Mouse (Mus musculus): ENCODE results near the gene Esrra.
A peak's percentile ranks its signal among the peaks of the same experiment; 100 is the strongest.

Gene Esrra

DNA sequence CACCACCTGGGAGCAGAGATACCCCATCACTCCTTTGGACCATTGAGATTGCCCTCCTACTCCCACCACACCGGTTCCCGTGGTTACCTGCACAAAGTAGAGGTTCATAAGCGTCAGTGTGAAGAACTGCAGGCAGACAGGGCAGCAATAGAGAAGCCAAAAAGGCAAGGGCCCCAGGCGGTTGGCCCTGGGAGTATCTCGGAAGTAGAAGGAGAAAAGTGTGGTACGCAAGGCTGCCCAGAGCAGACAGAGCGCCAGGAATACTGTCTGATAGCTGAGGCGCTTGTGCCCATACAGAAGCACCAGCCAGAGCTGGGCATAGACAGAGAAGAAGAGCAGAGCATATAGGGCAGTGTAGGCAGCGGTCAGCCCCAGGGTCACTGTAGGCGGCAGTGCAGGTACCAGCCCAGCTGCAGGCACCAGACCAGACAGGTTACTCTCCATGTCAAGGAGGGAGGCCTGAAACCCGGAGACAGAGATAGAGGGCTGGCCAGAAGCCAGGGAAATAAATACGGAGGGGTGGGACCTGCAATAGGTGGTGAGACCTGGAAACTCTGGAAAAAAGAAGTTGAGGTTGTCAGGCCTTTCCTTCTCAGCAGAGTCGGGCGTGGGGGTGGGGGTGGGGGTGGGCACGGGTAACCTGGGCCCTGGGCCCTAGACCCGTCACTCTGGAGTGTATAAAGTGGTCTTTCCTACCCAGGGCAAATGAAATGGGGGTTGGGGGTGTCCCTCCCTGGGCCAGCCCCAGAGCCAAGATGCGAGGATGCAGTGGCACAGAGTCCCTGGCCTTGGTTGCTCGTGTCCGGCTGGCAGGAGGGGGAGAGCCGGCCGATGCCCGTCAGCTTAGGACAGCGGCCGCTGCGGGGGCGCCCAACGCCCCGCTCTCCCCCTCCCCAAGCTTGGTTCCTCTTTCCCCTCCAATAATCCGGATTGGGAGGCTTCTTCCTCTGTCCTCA lies 19.1 kb upstream of the Esrra start:
- peak; percentile 73 for DNase-seq

DNA sequence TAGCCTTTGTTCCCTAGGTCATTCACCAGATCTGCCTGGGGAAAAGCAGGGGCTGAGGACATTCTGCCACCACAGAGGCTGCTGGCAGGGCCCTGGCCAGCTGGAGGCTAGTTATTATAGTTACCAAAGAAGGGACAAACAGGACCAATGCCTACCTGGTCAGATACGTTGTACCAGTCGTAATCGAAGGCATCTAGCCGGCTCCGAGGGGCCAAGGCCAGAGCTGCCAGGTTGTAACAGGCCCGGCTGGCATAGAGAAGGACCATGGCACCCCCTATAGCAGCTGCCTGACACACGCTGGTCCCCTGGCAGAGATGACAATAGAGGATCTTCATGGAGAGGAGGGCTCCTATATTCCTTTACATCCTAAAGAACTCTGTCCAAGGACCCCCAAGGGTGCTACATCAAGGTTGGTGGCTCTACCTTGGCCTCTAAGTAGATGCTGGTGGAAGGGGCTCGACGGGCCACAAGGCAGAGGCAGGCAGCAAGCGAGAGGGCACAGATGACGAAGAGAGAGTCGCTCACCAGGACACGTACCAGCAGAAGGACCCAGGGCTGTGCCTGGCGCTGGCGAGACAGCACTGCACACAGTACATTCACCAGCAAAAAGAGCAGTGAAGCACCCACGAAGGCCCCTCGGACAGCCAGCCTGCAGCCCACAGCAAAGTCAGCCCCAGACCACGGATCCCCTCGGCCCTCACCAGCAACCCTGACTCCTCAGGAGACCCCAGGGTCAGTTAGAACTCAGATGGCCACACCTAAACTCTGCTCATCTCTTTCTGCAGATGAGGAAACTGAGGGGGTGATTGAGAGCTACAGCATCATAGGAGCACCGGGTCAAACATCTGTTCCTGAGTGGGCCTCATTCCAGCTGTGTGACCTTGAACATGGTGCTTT lies 17.7 kb upstream of the Esrra start:
- peak; percentile 70 for DNase-seq

DNA sequence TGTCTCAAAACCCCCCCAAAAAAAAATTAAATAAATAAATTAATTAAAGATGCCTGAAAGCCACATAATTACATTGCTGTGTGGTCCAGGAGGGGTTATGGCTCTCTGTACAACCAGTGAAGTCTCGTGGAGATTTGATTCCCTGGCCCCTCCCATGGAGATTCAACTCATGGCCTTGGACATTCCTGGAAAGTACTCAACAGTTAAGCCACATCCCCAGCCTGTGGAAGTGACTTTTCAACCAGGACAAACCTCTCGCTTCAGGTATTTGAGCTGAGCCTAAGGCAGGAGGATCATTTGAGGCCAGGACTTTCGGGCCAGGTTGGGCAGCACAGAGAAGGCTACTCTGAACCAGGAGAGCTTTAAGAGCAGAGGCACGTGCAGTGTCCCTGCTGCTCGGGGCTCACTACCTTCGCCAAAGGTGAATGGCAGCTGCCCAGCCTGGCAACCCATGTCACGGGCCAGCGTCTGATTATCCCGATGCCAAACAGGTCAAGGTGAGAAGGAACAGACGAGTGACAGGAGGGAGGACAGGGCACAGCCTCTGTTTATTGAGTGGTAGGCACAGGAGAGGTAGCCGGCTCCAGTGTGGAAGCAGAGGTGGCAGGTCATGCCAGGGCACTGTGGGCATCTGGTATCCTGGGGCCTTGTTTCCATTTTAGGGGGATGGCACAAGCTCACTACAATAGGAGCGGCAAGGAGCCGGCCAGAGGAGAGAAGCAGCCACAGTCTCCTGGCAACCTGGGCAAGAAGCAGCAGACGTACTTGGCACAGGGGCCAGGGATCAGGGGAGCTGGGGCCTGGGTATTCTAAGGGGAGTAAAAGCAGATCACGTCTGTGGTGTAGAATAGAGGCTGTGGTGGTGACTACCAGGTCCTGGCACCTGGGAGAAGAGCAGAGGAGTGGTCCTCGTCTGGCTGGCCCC lies 16.2 kb upstream of the Esrra start:
- peak; percentile 84 for DNase-seq

DNA sequence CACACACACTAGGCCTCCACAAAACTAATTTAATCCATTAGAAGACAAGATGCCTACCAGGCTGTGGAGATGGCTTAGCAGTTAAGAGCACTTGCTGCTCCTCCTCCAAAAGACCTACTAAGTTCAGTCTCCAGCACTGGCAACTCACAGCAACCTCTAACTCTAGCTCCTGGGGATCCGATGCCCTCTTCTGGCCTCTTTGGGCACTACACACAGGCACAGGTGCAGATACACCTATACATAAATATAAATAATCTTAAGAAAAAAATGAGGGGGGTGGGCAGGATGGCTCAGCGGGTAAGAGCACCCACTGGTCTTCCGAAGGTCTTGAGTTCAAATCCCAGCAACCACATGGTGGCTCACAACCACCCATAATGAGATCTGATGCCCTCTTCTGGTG lies 14.7 kb upstream of the Esrra start:
- peak; percentile 72 for DNase-seq

DNA sequence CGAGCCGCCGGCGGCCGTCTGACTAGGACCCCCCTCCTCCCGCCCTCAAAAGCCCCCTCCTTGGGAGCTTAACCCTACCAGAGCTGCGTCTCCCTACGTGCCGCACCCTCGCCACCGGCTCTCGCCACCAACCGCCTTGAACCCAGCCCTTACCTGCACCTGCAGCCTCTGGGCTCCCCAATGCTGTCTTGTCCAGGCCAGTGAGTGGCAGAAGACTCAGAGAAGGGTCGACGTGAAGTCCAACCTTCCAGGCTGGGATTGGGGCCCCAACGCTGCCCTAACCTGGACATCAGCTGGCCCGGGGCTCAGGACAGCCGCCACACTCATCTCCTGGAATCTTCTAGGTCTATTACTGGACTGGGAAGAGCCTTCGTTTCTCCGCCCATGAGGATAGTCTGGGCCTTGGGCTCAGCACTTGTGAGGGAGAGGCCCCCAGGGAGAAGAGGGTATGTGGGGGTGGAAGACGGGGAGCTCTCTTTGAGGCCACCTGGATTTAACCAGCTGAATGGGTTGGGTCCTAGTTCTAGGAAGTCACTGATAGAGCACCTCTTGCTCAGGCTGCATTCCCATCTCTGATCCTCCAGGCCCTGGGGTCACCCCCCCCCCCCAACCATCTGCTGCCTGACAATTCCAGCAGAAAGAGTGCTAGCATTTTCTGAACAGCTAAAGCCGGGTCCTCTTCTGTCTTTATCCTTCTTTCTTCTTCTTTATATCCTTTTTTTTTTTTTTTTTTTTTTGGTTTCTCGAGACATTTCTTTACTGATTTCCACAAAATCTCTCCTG lies 12.8 kb upstream of the Esrra start, which contains the start of gene Kcnk4:
TSS of gene Kcnk4 (minus strand) at position 321 of the 783 bp plus-strand sequence.
- no peak for DNase-seq

DNA sequence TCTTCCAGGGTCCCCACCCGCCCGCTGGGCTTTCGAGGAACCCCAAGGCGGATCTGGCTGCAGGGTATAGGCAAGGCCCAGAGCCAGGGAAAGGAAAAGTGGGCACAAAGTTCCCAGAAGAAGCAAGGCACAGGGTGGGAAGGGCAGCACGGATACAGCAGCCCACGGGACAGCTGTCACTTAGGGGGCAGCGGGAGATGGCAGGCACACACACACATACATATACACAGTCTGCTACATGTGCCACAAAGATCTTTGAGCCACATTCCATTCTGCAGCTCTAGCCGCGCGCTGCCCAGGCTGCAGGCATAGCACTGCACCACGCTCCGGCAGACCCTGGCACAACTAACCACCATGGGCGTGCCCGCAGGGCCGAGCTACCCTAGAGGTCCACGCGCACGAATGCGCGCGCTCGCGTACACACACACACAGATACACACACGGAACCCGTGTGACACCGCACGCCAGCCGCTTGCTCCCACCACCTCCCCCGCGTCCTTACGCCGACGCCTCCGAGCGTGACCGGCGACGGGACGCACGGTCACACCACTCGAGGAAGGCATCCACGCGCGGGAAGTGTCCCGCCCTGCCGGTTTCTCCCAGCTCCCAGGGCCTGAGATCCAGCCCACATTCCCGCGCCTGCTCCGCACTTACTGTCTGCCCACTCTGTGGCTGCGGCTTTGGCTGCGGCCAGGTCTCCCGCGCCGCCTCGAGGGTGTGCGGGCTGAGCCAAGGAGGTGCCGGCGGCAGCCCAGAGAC lies 12.0 kb upstream of the Esrra start:
- DNase-seq: peak; percentile 81

DNA sequence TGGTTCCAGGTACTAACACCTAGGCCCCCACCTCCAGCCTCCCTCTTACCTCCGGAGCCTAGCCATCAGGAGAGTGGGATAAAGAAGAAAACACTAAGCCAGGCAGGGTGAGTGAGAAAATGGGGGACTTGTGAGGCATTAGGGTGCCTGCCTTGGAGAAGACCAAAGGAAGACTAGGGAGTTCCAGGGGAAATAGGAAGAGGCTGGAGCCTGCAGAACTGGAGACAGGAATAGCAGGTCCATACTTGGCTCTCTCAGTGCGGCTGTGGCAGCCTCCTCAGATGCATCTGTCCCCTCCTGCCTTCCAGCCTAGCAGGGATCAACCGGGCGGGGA lies 11.5 kb upstream of the Esrra start:
- no peak for DNase-seq

DNA sequence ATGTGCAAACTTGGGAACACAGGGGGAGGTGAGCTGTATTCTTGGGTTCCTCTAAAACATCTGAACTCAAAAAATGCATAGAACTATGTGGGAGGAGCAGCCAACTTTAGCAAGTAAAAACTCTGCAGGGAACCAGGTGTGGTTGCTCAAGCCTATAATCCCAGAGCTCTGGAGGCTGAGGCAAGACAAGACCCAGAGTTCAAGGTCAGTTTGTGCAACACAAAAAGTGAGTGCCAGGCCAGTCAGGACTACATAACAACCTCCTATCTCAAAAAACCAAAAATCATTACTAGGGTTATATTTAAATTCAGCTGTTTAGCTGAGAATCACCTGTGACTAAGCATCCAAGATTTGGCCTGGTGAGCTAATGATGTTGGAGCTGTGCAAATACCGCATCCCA lies 10.4 kb upstream of the Esrra start:
- DNase-seq: no peak

DNA sequence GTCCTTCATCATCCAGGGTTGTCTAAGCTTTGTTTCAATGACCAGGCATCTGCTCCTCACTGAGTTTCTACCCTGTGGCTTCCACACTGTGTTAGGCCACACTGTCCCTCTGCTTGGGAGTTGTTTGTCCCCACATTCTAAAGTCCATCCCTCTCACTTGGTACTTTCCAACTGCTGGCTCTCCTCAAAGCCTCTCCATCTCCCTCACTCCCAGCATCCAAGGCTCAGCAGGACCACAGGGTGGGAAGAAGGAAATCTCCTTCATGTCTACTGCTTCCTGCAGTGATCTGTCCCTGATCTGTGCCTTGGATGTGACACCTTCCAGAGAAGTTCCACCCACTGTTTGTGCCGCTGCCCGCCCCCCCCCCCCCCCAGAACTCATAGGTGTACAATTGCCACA lies 9.4 kb upstream of the Esrra start:
- DNase-seq: no peak

DNA sequence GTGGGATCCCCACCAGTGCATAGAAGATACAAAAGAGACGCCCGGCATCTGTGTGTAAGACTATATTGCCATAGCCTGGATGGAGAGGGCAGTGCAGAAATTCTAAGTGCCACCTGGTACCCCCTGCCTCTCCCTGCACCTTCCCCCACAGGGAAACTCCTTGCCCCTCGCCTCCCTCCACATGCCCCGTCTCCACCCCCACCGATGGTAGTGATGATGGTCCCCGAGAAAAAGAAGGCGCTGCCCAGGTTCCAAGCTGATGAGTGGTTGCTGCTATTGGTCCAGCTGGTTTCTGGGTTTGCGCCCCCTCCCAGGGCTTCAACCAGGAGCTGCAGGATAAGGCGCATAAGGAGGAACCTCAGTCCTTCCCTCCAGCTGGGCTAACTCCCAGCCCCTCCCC lies 6.5 kb upstream of the Esrra start:
- no peak for DNase-seq

DNA sequence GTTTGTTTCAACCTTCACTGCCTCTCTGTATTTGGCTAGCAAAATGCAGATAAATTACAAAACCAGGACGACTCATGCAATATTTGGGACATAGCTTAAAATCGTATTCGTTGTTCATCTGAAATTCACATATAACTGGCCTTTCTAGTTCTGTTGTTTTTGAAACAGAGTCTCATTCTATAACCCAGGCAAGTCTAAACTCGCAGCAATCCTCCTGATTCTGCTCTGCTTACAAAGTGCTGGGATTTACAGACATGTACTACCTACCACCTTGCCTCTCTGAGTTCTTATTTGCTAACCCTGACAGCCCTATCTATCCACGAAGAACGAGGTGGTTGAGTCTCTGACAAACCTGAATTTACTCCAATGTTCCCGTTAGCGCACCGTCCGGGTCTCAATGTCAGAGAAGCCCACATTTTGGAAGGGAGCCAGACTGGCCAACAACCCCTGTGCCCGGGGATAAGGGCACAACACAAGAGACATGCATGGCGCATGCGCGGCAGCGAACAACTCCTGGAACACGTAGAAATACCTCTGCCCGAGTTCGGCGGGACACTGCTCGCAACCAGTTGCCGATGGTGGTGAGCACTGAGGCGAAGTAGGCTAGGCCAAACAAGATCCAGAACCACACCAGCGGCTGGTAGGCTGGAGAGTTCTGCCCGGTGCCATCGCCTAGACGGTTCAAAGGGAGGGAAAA lies 5.1 kb upstream of the Esrra start:
- DNase-seq: no peak

DNA sequence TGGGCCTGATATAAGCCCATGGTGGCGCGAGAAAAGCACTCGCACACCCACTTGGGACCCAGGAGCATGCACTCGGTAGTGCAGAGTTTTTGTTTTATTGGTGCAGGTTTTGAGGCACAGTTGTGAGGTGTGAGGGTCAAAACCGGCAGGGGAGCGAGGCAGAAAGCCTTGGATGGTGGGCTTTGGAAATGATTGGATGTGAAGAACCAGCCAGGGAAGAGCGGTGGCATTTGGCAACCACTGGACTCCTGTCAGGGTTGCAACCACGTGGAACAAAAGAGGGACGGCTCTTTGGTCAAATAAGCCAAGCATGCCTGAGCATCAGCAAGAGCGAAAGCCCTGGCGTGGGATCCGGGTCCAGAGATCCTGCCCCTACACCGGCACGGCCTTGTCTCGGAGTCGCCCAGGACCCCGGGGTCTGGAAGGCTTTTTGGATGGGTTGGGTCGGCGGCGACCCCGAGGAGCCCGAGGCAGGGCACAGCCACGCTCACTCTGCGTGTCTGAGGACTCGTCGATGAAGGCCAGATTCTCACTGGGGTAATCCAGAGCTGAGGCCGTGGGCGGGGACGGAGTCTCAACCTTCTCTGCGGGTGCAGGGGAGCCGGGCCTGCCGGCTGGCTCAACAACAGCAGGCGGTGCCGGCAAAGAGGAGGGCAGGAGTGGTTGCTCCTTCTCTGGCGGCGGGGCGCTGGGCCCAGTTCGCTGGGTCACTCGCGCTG lies 4.2 kb upstream of the Esrra start:
- no peak for DNase-seq

DNA sequence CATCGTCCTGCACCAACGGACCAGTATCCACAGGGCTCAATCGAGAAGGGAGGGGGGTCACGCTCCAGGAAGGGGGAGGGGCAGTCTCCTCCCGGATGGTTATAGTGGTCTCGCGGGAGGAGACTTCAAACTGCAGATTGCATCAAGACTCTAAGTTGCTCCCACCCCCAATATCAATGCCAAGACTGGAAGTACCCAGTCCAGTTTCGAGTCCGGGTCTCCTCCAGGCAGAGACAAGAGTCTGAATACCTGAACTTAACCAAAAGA lies 3.6 kb upstream of the Esrra start, which contains the start of gene Catsperz:
TSS of gene Catsperz (minus strand) at position 74 of the 267 bp plus-strand sequence.
- DNase-seq: no peak

DNA sequence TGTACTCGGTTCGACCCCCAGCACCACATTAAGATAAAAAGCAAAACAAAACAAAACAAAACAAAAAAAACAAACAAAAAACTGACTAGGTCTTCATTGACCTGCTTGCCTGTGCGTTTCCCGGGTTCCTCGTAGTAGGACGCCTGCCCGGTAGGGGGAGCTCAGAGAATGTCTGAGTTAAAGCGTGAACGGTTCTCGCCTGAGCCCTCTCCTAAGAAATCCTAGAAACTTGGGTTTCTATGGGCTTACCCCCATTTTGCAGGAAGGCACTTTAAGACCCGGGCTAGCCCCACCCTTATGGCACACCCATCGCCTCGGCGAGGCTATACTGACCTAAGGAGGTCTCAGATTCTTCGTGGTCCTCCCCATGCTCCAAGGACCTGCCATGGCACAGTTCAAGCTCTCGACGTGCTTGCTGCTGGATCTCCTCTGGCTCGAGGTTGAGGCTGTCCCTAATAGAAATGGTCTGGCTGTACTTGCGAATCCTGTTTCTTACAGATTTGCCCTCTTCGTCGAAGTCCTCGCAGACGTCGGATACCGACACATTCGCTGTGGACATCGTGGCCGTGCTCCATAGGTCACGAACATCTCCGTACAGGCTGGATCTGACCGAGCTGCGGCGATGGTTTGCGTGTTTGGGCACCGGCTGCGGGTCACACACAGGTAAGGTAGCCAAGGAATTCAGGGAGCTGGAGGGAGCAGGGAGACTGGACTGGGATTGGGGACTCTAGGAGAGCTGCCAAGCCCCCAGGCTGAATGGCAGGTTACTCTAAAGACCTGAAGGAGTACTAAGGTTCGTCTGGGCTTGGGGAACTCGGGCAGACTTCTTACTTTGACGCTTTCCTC lies 3.1 kb upstream of the Esrra start:
- DNase-seq: peak; percentile 94

DNA sequence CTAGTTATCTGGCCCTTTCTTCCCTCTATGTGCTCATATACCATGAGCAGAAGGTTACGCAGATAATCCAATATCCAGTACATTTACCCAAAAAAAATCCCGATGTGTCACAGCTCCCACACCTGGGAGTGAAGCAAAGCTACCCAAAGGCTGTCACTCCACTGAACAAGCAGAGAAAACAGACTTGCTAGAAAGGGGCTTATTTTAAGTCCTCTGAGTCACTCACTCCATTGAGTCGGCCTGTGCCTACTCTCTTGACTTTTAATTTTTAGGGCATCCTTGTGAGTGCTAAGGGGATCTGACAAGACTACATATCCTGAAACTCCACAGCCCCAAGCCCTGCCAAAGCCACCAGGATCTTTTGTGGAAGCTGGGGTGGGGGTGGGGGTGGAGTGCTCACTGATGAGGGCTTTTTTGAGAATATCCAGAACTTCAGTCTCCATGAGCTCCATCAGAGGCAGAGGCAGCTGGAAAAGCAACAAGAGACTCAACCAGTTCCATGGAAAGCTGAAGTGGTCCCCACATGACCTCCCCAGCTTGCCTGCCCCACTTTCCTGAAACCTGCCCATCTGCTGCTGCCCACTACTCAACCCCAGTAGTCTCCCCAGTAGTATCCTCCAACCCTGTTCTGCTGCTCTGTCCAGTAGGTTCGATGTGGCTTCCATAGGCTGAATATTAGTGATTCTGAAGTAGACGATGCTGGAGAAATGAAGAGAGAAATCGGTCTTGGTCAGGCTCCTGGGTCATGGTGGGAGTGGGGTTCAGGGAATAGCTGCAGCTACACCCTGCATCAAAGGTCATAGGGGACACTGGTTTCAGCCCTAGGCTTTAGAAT lies 1.5 kb upstream of the Esrra start:
- no peak for DNase-seq

DNA sequence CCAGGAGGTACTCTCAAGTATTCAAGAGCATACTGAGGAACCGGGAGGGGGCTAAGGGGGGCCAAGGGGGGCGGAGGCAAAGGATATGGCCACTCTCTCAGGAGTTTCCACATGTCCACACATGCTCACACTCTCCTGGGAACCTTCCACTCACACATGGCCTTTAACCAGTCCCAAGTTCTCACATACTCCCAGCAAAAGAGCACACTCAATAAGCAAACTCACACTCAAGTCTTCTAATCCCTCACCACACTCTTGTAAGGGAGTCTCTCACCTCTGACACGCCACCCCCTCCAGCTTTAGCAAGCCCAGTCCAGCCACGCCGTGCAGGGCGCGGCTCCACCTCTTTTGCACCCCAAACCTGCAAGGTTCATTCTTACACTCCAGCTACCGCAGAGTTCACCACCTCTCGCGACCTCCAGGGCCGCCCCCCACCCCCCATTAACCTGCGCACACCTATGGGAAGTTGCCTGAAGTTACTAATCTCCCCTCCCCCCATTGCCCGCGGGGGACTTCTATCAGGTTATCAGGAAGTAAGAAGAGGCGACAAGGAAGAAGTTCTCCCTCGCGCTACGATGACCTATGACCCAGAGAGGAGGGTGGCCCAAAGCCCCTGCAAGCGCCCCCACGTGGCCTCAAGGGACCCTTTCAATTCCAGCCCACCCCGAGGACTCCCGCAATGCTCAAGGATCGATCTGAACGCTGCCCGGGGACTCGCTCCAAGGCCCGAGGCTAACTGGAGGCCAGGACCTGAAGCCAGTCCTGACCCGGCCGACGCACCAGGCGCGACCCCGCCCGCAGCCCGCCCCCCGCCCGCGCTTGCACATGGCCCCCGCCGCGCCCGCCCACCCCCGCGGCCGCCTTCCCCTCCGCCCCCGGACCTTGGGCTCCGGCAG lies 624 bp downstream of the Esrra start:
- DNase-seq: peak; percentile 84
